Mouse (Mus musculus) ES-E14 (cell line): Measurements from ENCODE around the gene Slc41a3.

Source experiments
- CHD2 ChIP-seq: IDR thresholded peaks from 2 replicates; pipeline ENCODE4 v1.6.1; 2014; ENCODE audit warnings: mild to moderate bottlenecking, low read depth, low read length, inconsistent platforms
- HCFC1 ChIP-seq: IDR thresholded peaks from 2 replicates; pipeline ENCODE4 v1.6.1; 2012; ENCODE audit warnings: low read length, inconsistent platforms, borderline replicate concordance; ENCODE audit not compliant: insufficient read depth
- MAFK ChIP-seq: IDR thresholded peaks from 2 replicates; pipeline ENCODE4 v1.6.1; 2014; ENCODE audit warnings: mild to moderate bottlenecking, low read depth, low read length, inconsistent platforms; ENCODE audit not compliant: insufficient read depth
- ZC3H11A ChIP-seq: IDR thresholded peaks from 2 replicates; pipeline ENCODE4 v1.6.1; 2012; ENCODE audit warnings: low read depth, mild to moderate bottlenecking, inconsistent platforms, low read length, borderline replicate concordance
- ZNF384 ChIP-seq: IDR thresholded peaks from 2 replicates; pipeline ENCODE4 v1.6.1; 2012; ENCODE audit warnings: low read depth, low read length, inconsistent platforms

DNA sequence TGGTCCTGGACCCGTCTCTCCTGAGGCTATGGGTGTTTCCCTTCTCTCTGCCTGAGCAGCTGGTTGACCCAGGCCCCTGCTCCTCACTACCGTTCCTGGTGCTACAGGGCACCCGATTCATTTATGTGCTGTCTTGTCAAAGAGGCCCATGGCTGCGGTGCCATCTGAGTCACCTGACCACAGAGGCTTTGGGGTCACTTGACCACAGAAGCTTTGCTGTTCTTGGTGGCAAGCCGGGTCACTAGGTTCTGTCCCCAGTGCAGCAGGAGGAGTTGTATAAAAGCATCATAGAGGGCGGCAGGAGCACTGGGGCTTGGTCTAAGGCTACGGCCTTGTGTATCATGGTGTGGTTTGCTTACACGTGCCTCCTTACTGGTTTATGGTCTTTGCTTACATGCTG, 8.8 kb downstream of the Slc41a3 start:
- no peak for TF ChIP-seq ZNF384
- no peak for TF ChIP-seq ZC3H11A
- no peak for TF ChIP-seq MAFK
- no peak for TF ChIP-seq HCFC1
- TF ChIP-seq CHD2, result no peak
